26 mouse cellular contexts compared by ENCODE assay signal in the genomic region with DNA sequence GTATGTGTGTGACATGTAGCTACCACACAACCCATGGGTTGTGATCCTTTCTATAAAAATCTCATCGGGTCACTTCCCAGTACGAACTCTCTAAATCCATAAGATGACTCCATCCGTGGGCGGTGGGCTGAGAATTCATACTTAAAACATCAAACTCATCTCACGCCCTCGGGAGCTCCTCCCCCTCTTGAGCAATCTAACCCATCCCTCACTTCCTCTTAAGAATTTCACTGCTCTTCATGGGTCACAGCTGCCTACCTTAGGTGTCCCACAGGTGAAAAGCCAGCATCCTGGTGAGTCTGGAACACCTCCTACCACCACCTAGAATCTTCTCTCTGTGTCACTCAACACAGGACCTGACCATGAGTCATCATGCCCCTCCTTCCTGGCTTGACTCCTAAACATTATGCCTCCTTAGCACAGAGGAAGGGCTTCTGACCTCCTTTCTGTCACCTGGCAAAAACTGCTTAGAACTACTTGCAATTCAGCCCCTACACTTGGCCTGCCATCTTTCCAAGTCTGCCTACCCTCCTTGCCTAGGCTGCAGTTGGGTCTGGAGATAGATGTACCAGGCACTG. TPM values are rescaled to one million over a fixed set of nuclear protein-coding genes. Genes with fewer than 3 reads are reported as not detected.
DNase-seq lines count a peak whose midpoint lies in the region; ATAC-seq and TF ChIP-seq lines count a peak whose summit lies in the region.
"Had no signal": no experiment of that assay in that cellular context is flagged by ENCODE, and none has a peak within 500 bp of the region (broad histone marks: within the 10 kb centered on the region; RNA-seq: fewer than 3 reads in every experiment).

No protein-coding gene starts in this region.

- H3K27ac ChIP-seq in liver, postnatal 0 days (ENCODE audit: low read depth) = peak overlapping the region; percentile 71; the same call in 1 of the 2 replicates
- no peak overlapping the region for H3K27ac ChIP-seq in intestine, embryonic 16.5 days (ENCODE audit: low read length)
- H3K27ac ChIP-seq: hindbrain, embryonic 13.5 days; lung, embryonic 15.5 days; neural tube, embryonic 12.5 days had no signal

- no peaks in the 10 kb centered on the region for H3K27me3 ChIP-seq in liver, postnatal 0 days (ENCODE audit: insufficient read depth, low read length)
- no peaks in the 10 kb centered on the region for H3K27me3 ChIP-seq in intestine, embryonic 16.5 days (replicated peaks; ENCODE audit: control insufficient read depth, insufficient read depth, low read length)
- H3K27me3 ChIP-seq: hindbrain, embryonic 13.5 days; lung, embryonic 15.5 days; neural tube, embryonic 12.5 days had no signal

- ATAC-seq in liver, postnatal 0 days = no peak
- peak; percentile 54 for ATAC-seq in granulocyte monocyte progenitor cell, adult 5-6 weeks (replicated peaks; ENCODE audit: poor library complexity, severe bottlenecking)
- peak; percentile 52; the same call in 1 of the 2 replicates for ATAC-seq in monocyte, adult 5-6 weeks (replicated peaks; ENCODE audit: insufficient number of reproducible peaks, low FRiP score, low TSS enrichment, poor library complexity, severe bottlenecking)
- no peak for ATAC-seq in frontal cortex, adult (ENCODE audit: low TSS enrichment)
- ATAC-seq in intestine, embryonic 16.5 days = no peak
- ATAC-seq: forebrain, embryonic 14.5 days; inflammation-experienced regulatory T-cells, adult 6 months had no signal

- TF ChIP-seq CTCF in liver, postnatal 0 days (IDR thresholded peaks at IDR 0.05; ENCODE audit: low read depth) = no peak

- H3K4me2 ChIP-seq in liver, postnatal 0 days (ENCODE audit: low read depth, low read length) = peak overlapping the region; percentile 40
- no peak overlapping the region for H3K4me2 ChIP-seq in intestine, embryonic 16.5 days (ENCODE audit: low read depth, low read length)
- H3K4me2 ChIP-seq: hindbrain, embryonic 13.5 days; lung, embryonic 15.5 days; neural tube, embryonic 12.5 days had no signal

- no peaks in the 10 kb centered on the region for H3K9me3 ChIP-seq in liver, postnatal 0 days (ENCODE audit: low read length)
- no peaks in the 10 kb centered on the region for H3K9me3 ChIP-seq in intestine, embryonic 16.5 days (ENCODE audit: control insufficient read depth, low read length)
- H3K9me3 ChIP-seq: G1E; hindbrain, embryonic 13.5 days; lung, embryonic 15.5 days; neural tube, embryonic 12.5 days had no signal

- WGBS in liver, postnatal 0 days (ENCODE audit: insufficient replicate concordance) = 44% methylated on average over 6 of the region's 6 CpGs
- WGBS in intestine, embryonic 16.5 days = 85% methylated on average over 6 of the region's 6 CpGs

- H3K36me3 ChIP-seq in liver, postnatal 0 days (replicated peaks; ENCODE audit: insufficient read depth, low read length) = 0 out of 2 replicates have a peak, but pooled peaks cover 3% of the 10 kb centered on the region
- H3K36me3 ChIP-seq in intestine, embryonic 16.5 days (ENCODE audit: control insufficient read depth, insufficient read depth, low read length) = no peaks in the 10 kb centered on the region
- H3K36me3 ChIP-seq: G1E; hindbrain, embryonic 13.5 days; lung, embryonic 15.5 days; neural tube, embryonic 12.5 days had no signal

- peak overlapping the region; percentile 28 for H3K4me3 ChIP-seq in liver, postnatal 0 days (ENCODE audit: low read depth, low read length)
- H3K4me3 ChIP-seq in intestine, embryonic 16.5 days (ENCODE audit: low read length) = no peak overlapping the region
- H3K4me3 ChIP-seq: hindbrain, embryonic 13.5 days; lung, embryonic 15.5 days; neural tube, embryonic 12.5 days had no signal

- H3K9ac ChIP-seq in liver, postnatal 0 days (replicated peaks) = no peak overlapping the region
- H3K9ac ChIP-seq in intestine, embryonic 16.5 days (ENCODE audit: low read depth, low read length) = no peak overlapping the region
- H3K9ac ChIP-seq: hindbrain, embryonic 13.5 days; lung, embryonic 15.5 days; neural tube, embryonic 12.5 days had no signal

- H3K4me1 ChIP-seq in liver, postnatal 0 days (ENCODE audit: insufficient read depth) = peaks cover 9% of the 10 kb centered on the region; the same call in 1 of the 2 replicates
- H3K4me1 ChIP-seq in intestine, embryonic 16.5 days (ENCODE audit: control insufficient read depth, insufficient read depth, low read length) = no peaks in the 10 kb centered on the region
- H3K4me1 ChIP-seq: hindbrain, embryonic 13.5 days; lung, embryonic 15.5 days; neural tube, embryonic 12.5 days had no signal

- no peak for TF ChIP-seq EP300 in liver, postnatal 0 days (IDR thresholded peaks at IDR 0.05; ENCODE audit: low read depth)

- DNase-seq in liver, postnatal 0 days = peak; percentile 40
- DNase-seq in liver (no peak), NIH3T3 (ENCODE audit: low read depth) (peak; percentile 35)
- DNase-seq: adrenal gland, postnatal 25 days; cerebellum, adult 2 months; heart, postnatal 10 days; kidney, adult 8-10 months; kidney, postnatal 14 days; left cerebral cortex, postnatal 4 days; thymus, postnatal 36 days had no signal

RNA-seq across cellular contexts. Expression of gene Cxcr2, which starts 1.7 kb away (rescaled TPM):
- polyA plus RNA-seq in liver, postnatal 0 days (2015; fragmentation: Nextera tagmentation; extraction: Ambion mirVana) = 2.5 and 3.2 TPM in 2 replicates
- 7.9 and 8.7 TPM in 2 replicates for total RNA-seq in granulocyte monocyte progenitor cell, adult 5-6 weeks (2014; fragmentation: Nextera tagmentation)
- 9.4 and 10.3 TPM in 2 replicates for total RNA-seq in granulocyte monocyte progenitor cell, adult 5-6 weeks (2017)
- total RNA-seq in monocyte, adult 5-6 weeks (2017) = 3.5 to 10.4 TPM (median 7.4 TPM) in 3 replicates
- polyA plus RNA-seq in intestine, embryonic 16.5 days (2015; fragmentation: Nextera tagmentation; extraction: Ambion mirVana) = 0.22 and 0.27 TPM in 2 replicates
- total RNA-seq: adrenal gland, postnatal 25 days; gastrocnemius, adult 18-20 months; left cerebral cortex, adult 18-20 months; liver, adult 2 months had no signal
- polyA plus RNA-seq: cortical plate, adult 2 months; G1E had no signal

RNA-seq across cellular contexts. Expression of gene Rufy4, which starts 30.2 kb away (rescaled TPM):
- 0.20 TPM in 1 of 2 replicates, not detected in the other for polyA plus RNA-seq in liver, postnatal 0 days (2015; fragmentation: Nextera tagmentation; extraction: Ambion mirVana)
- total RNA-seq in granulocyte monocyte progenitor cell, adult 5-6 weeks (2014; fragmentation: Nextera tagmentation) = 1.4 and 2.0 TPM in 2 replicates
- total RNA-seq in granulocyte monocyte progenitor cell, adult 5-6 weeks (2017) = 0.30 TPM in 1 of 2 replicates, not detected in the other
- 2.6 TPM in 1 of 3 replicates, not detected in the others for total RNA-seq in monocyte, adult 5-6 weeks (2017)
- 0.12 and 0.31 TPM in 2 replicates for polyA plus RNA-seq in intestine, embryonic 16.5 days (2015; fragmentation: Nextera tagmentation; extraction: Ambion mirVana)
- total RNA-seq: left cerebral cortex, adult 18-20 months had no signal
- polyA plus RNA-seq: cortical plate, adult 2 months; G1E; inflammation-experienced regulatory T-cells, adult 6 months had no signal

RNA-seq across cellular contexts. Expression of gene Tns1, which starts 31.3 kb away (rescaled TPM):
- 12.1 and 12.8 TPM in 2 replicates for polyA plus RNA-seq in liver, postnatal 0 days (2015; fragmentation: Nextera tagmentation; extraction: Ambion mirVana)
- total RNA-seq in granulocyte monocyte progenitor cell, adult 5-6 weeks (2014; fragmentation: Nextera tagmentation) = 10.9 and 29.0 TPM in 2 replicates
- 3.0 and 4.7 TPM in 2 replicates for total RNA-seq in granulocyte monocyte progenitor cell, adult 5-6 weeks (2017)
- 1.9 to 2.9 TPM (median 2.0 TPM) in 3 replicates for total RNA-seq in monocyte, adult 5-6 weeks (2017)
- polyA plus RNA-seq in intestine, embryonic 16.5 days (2015; fragmentation: Nextera tagmentation; extraction: Ambion mirVana) = 20.2 and 23.4 TPM in 2 replicates

RNA-seq across cellular contexts. Expression of gene Cxcr1, which starts 38.9 kb away (rescaled TPM):
- polyA plus RNA-seq in liver, postnatal 0 days (2015; fragmentation: Nextera tagmentation; extraction: Ambion mirVana) = not detected in 2 replicates
- total RNA-seq in granulocyte monocyte progenitor cell, adult 5-6 weeks (2014; fragmentation: Nextera tagmentation) = not detected in 2 replicates
- total RNA-seq in granulocyte monocyte progenitor cell, adult 5-6 weeks (2017) = not detected in 2 replicates
- not detected in 3 replicates for total RNA-seq in monocyte, adult 5-6 weeks (2017)
- polyA plus RNA-seq in intestine, embryonic 16.5 days (2015; fragmentation: Nextera tagmentation; extraction: Ambion mirVana) = not detected in 2 replicates
- total RNA-seq: adrenal gland, postnatal 25 days; gastrocnemius, adult 18-20 months; gastrocnemius, postnatal 4 days; heart, postnatal 10 days; left cerebral cortex, adult 18-20 months; left cerebral cortex, postnatal 4 days; liver, adult 2 months had no signal
- polyA plus RNA-seq: cerebellum, adult 2 months; cortical plate, adult 2 months; embryonic facial prominence, embryonic 11.5 days; forebrain, embryonic 14.5 days; G1E; hindbrain, embryonic 13.5 days; inflammation-experienced regulatory T-cells, adult 6 months; liver, adult 2 months; lung, embryonic 15.5 days; neural tube, embryonic 12.5 days had no signal

Comparison
In these comparisons a context has a peak if more than half of its experiments do, and no peak if none do; other contexts are left out.
1. ATAC-seq: peak in granulocyte monocyte progenitor cell, adult 5-6 weeks (single experiment) and monocyte, adult 5-6 weeks (single experiment); none in liver, postnatal 0 days (single experiment), frontal cortex, adult (single experiment) and intestine, embryonic 16.5 days (single experiment).